Mouse (Mus musculus) brain, adult 2 months (tissue): Measurements from ENCODE around the gene Elmo1.

ENCODE experiments used
- DNase-seq: peaks from one replicate; pipeline ENCODE4 v3.0.0; 2011; ENCODE audit warnings: low read depth, low spot score

Gene Elmo1

DNA sequence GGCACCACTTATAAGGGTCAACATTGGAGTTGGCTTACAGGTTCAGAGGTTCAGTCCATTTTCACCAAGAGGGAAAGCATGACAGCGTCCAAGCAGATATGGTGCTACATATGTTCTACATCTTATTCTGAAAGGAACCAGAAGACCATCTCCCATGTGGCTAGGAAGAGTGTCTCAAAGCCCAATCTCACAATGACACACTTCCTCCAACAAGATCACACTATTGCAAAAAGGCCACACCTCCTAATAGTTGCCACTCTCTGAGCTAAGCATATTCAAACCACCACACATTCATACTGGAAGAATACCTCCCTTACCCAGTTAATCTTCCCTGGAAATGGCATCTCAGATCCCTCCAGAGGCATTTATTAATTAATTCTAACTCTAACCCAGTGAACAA is 66.7 kb downstream of the Elmo1 start:
- DNase-seq = no peak

DNA sequence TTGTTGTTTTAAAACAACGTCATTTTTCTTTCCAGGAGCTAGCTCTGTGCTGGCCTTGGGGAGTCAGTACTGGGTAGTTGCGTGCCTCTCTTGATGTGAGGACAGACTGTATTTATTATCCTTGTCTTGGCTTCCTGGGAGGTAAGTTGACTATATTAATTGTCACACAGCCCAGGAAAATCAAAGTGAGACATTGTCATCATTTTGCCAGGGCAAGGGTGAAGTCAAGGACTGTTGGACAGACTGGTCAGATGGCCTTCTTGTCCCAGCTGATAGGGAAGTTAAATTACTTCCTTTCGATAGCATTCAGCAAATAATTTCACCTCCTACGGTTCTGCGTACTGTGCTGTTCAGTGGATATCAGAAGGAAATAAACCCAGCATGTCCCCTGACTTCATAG is 67.1 kb downstream of the Elmo1 start:
- no peak for DNase-seq

DNA sequence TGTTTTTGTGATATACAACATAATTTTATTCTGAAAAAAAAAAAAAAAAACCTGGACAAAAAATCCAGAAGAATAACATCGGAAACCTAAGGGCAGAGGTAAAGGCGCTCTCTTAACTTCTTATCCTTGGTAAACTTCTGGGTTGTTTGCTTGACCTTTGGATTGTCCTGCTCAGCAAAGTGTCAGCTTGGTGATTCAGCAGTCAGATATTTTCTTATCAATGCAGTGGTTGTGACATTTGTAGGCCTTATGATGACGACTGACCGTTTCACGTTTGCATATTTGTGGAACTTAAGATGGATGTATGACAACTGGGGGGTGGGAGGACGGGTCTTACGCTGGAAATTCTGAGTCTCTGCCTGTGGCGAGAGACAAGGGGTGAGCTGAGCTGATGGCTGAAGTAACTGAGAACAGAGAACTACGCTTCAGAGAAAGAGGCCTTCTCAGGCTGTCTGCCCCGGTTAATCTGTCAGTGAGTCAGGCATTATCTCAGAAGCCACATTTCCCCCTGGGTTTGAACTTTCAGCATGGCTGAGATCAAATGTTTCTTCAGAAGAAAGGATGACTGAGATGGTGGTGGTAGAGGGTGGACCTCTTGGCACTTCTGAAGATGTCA is 73.1 kb downstream of the Elmo1 start:
- no peak for DNase-seq

DNA sequence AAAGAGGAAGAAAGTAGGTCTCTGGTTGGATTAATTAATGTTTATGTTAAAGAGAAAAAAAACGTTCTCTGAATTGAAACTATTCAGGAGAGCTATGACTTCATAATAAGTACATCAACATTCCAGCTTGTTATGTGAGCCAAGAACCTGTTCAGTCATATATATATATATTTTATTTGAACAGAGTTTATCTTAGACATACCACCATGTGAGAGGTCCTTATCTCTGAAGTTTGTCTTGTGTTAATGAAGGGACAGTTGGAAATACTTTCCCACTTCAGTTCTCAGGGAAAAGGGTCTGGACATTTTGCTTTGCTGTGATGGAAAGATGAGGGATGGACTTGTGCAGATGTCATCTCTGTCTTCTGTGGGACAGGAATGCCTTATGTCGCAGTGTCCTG is 74.4 kb downstream of the Elmo1 start:
- DNase-seq = no peak

DNA sequence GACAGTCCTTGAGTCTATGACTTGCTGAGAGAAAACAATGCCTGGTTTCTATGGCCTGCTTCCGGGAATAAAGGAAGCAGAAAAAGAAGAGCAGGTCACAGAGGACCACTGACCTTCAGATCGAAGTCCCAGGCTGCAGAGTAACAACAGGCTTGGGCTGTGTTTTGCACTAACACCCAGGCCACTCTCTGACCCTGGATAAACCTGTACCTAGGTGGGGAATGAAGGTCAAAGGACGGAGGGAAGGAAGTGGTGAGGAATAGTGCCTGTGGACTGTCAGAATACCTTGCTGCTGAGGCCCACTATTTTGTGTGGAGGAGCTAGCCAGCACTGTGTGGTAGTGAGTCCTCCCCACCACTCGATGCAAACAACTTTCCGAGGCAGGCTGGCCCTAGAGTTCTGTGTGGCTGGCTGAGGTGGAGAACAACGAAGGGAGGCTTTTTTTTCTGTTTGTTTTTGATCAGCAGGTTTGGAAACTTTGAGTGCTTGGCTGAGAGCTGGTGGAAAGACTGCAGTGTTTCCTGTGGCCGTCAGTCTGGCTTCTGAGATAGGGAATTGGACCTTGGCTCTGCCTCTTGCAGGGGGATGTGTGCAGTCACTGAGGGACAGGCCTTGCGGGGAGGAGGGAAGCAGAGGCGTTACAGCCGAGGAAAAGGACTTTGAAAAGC is 83.7 kb downstream of the Elmo1 start:
- DNase-seq = peak; percentile 16

DNA sequence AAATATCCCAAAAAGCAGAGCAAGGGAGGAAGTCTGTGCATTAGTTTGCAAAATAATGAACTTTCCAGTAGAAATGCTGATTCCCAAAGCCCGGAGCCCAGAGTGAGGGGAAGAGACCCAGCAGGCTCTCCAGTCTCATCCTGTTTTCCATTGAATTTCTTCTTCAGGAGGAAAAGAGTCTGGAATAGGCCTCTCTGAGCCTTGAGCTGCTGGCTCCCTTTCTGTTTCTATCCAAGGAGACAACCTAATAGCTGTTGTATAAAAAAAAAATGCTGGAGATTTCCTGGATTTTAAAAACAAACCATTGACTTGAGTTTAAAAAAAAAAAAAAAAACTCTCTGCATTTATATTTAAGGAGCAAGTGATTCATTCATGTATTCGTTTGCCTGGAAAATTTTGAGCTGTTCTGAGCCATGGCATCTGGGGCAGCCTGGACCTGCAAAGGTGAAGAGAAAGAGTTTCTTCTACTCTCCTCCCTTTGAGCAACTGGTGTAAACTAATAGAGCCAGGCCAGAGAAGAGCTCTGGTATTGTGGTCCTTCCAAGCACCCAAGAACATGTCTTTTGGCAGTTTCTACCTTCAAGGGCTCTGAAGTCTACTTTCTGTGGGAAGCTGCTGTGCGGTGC is 84.4 kb downstream of the Elmo1 start:
- DNase-seq = no peak

DNA sequence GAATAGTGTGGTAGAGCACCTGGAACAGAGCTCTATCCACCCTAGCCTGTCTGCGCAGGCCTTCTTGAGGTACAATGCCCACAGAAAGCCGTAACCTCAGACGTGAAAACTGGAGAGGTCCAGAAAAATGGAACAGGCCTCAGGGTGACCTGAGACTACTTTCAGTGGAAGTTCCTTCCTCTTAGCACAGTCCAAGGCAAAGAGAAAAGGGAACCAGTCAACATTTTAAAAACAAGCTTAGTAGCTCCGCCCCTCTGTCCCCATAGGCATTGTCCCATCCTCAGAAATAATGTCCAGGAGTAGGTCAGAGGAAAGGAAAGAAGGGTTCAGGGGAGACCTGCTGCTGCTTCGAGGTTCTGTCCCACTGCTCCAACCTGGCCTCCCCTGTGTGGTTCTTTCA is 90.3 kb downstream of the Elmo1 start:
- DNase-seq = no peak

DNA sequence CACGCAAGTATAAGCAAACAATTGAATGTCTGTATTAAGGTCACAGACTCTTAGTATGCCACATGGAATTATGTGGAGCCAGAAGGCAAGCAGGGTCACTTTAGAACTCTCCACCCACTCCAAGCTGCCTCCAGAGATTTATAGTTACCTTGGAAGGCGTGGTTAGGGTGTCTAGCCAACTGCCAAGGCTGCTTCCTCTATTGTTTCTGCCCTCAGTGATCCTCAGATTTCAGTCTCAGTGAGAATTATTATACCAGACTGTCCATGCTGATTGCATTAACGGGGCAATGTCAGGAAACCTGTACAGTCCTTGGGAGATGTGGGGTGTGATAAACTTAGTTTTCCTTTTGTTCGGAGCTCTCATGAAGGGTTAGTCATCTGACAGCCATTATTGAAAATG is 90.9 kb downstream of the Elmo1 start:
- DNase-seq = no peak

DNA sequence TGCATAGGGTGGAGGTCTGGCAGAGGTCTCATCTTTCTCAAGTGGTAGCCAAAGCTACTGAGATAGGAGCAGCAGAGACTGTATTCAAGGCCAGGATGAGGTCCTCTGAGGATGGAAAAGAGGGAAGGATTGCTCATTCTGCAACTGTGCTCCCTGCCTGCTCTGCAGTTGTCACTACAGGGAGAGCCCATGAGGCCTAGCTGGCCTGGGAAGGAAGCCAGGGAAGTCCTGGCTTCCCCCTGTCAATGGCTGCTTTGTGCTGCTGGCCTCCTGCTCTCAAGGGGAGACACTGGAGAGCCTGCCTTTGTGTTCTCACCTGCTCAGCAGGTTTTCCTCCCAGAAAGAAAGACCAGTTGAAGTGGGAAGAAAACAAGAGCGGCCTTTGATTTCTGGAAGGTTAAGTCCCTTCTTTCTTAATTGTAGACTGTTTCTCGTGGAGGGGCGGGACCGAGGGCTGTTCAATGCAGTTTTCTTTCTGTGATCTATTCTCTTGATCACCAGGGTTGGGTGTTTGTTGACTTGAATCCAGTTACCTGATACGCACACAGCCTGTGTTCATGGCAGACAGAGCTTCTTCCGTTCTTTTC is 91.9 kb downstream of the Elmo1 start:
- DNase-seq = peak; percentile 82

DNA sequence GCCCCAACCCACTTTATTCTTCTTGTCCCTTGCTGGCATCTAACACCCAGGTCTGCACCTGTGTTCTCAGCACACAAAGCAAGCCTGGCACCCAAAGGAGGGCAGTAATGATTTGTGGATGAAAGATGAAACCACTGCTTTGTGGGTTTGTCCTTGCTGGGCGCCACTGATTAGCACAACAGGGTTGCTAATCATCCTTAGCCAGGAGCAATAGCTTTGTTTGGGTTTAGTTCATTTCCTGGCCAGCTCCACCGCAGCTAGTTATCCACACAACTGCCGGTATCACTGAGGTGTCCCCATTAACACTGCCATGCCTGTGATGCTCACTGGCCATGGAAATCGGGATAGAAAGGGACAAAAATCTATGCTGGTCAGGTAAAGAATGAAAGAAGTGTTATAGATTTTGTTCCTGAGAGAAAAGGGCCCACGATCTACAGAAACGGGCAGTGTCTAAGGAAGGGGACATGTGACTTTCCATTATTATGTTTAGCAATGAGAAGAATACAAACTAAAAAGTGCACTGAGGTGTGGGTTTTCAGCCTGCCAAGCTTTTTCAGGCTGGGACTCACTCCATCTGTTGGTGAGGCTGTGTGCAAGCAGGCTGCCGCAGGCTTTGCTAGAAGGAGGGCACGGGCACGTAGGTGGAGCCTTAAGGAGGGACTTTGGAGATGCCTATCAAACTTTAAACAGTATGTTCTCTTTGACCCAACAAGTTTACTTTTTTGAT is 93.3 kb downstream of the Elmo1 start:
- DNase-seq = peak; percentile 84

DNA sequence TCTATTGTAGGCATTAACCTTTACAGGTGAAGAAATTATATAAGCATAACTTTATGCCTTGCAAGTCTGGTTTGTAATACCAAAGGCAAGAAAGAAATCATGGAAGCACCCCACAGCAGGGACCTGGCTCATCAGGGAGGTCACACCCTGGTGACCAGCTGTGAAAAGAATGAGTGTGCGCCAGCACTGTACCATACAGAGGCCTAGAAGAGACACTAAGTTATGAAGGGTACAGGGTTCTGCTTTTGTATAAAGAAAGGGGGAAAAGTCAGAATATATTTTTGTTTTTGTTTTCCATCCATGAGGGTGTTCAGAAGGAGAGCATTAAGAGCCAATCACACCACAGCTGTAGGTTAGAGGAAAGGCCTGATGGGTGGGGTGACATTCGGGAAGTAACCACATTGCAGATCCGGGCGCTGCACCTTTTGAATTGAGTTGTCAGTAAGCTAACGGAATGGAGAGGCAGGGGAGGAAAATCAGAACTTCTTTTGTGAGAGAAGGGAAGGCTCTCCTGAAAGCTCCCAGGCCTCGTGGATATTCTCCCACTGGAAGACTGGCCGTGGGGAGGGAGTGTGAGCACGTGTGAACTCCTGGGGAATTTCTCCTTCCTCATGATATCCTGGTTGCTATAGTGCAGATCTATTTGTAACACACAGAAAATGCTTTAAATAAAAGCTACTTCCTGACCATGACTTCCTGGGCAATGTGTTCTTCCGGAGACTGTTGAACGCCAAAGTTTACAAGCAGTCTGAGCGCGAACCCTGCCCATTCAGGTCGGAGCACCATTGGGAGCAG is 94.0 kb downstream of the Elmo1 start:
- no peak for DNase-seq

DNA sequence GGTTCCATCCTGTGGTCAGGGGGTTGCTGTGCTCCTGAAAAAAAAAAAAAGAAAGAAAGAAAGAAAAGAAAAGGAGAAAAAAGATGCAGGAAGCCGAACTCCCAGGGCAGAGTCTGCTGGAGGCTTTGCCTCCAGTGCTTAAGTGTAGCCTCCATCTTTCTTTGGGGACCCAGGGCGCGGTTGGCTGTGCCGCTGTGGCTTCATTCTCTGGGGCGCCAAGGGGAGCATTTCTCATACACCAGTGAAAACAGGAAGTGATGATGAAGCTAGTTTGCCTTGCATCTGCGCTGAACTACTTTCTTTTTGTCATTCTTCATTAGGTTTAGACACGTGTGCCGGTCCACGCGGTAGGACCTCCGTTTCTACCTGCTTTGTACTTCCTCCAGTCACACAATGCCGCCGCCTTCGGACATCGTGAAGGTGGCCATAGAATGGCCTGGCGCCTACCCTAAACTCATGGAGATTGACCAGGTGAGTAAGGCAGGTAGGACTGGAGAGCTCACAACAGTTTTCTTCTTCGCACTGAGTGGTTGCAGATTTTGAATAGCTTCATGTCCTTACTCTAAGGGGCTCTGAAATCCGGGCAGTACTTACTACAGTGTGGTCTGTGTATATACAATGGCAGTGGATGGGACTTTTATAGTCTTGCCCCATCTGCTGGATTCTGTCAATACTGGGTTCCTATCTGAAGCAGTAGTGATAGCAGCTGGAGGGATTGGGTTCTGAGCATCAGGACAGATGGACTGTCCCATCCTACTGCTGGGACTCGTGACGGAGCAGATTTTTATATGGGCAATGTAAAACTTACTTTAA is 94.8 kb downstream of the Elmo1 start:
- DNase-seq = no peak

DNA sequence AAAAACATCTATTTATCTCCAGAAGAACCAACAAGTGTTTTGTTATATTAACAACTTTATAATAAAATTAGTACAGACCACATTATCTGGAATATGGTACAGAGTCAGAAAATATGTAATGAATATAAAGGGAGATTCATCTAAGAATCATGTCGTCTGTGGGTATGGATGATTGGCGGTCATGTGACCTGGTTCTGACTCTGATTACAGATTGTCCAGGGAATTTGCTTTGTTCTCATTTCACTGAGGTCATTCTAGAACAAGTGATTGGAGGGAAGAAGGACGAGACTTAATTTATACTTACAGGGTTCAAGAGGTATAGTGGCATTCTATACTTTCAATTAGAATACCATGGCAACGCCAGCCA is 95.4 kb downstream of the Elmo1 start:
- no peak for DNase-seq

DNA sequence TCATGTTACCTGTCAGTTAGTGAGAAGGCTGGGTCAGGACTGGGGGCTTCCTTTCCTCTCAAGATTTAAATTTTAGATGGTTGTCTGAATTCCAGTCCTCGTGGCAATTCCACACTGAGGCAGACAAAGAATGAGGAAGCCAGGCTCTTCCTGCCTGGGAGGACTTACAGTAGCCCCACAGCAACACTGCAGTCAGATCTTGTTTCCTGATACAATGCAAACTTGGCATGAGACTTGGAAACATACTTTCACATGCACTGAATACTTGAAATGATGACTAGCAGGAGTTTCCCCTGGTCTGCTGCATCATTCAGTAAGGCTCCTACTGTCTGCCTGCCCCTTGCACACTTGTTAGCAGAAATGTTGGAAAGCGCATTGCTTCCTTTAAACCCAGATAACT is 97.3 kb downstream of the Elmo1 start:
- no peak for DNase-seq

DNA sequence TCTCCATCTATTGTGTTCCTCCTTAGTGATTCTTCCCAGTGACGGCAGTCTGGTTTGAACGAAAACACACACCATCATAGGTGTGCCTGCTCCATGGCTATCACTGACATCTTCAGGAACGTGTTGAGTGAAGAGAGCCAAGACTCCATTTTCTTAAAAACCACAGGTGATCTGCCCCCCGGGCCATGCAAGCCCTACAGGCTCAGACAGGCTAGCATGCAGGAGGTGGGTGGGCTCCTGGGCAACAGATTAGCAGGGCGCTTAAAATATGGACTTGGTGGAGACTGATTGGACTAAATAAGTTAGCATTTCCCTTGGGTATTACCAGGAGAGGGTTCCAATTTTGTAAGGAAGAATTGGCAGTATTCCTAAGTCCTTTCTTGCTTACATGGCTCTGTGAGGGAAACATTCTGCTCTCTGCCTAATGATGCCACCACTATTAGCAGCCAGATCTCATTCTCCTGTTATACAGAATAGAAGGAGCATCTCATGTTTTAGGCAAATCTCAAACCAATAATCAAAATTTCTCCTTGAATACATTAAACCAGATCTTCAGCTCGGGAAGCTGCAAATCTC is 101.7 kb downstream of the Elmo1 start:
- no peak for DNase-seq

DNA sequence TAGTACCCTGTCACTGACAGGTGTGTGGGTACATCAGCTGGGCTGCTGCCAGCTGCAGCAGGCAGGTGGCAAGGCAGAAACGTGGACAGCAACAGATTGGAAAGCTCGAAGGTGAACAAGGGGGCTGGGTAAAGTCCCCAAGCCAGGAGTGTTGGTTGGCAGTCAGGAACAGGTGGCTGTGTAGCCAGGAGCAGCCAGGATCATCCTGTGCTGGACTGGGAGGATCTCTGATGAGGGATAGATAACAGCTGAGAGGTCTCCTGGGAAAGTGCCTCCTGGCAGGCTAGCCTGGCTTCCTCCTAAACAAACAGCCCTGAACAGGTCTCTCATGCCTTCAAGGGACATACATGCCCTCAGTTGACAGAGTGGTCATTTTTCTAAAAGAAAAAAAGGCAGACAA is 110.2 kb downstream of the Elmo1 start:
- no peak for DNase-seq

DNA sequence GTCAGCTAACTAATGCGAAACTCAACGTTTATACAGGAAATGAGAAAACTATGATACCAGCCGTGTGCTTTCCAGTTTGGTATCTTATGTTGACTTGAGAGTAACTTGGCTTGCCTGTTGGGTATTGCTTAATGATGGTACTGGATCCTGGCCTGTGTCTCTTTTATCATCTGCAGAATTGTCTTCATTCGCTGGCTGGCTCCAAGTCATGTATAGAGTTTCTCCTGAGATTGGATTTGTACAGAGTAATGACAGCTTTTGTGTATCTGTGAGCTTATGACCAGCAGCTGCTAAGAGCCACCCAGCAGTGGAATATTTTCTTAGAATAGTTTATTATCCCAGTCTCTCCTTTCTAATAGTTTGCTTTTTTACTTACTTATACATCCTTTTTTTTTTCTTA is 112.2 kb downstream of the Elmo1 start:
- DNase-seq = no peak

DNA sequence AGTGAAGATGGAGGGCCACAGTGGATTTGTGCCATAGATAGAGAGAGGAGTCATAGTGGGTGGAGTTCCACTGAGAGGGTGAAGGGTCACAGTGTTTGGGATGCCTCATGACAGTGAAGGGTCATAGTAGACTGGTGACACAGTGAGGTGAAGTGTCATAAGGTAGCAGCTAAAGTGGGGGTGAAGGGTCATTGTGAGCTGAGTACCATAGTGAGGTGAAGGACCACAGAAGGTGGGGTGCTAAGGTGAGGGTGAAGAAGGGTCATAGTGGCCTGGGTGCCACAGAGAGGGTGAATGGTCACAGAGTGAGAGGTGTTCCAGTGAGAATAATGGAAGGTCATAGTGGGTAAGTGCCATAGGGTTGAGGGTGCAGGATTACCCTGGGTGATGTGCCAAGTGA is 113.8 kb downstream of the Elmo1 start:
- no peak for DNase-seq

DNA sequence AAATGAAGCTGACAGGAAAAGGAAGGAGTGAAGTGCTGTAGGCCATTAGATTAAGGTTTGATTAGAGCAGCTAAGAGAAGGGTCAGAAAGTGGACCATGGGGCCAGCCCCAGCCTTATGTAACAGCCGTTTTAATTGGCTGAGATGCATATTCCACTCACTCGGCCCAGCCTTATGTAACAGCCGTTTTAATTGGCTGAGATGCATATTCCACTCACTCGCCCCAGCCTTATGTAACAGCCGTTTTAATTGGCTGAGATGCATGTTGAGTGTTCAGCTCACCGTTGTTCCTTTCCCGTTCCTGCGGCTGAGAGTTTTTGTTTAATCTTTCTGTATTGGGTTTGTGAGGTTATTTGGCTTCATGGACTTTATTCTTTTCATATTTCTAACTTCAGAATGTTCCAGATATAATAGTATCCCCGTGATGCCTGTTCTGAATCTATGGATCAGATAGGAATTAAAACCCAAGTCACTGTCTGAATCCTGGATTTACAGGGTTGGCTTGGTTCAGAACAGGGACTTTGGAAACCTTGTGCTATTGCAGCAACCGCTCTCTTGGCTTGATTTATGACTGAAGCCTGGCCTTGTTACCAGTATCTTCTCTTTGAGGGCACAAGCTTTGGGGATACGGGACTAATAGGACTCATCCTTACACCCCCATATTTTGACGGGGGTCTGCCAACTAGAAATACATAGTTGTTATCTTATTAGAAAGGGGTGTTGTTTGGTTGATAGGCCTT is 114.8 kb downstream of the Elmo1 start:
- DNase-seq = peak; percentile 75

DNA sequence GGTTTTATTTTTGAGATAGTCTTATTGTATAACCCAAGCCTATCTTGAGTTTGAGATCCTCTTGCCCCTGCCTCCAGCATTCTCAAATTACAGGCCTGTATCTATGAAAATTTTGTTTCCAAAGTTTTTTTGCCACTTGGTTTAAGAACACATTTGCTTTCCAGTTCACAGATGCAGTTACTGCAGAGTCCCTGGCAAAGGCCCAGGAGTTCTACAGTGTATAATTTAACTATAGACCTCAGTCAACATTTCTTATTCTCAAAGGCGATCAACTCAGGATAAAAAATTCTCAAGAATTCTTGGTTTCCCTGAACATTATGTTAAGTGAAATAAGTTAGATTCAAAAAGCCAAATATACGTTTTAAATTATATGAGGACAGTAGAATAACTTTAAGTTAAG is 115.3 kb downstream of the Elmo1 start:
- DNase-seq = peak; percentile 64
